Mouse (Mus musculus) gastrocnemius, postnatal 36 days (tissue): ENCODE measurements around the gene Pkd2. TPM values are rescaled to one million over a fixed set of nuclear protein-coding genes. Genes with fewer than 3 reads are reported as not detected.
A peak's percentile ranks its signal among the peaks of the same experiment; 100 is the strongest.

ENCODE experiments used
- DNase-seq, 2 experiments: peaks; one replicate each; pipeline ENCODE4 v3.0.0; 2022
- intact Hi-C: fragments of 180-260 bp; cut with DNase I; formaldehyde crosslinking; loops from one replicate; pipeline ENCODE4 v1.15.1; 2025
- total RNA-seq, 2 experiments: library from RNA; stranded (reverse); gene quantifications; 2 replicates each; pipeline ENCODE4 v1.2.3; 2021

Gene Pkd2
- total RNA-seq, 2 experiments from 2014 or later: 11.1 to 12.2 TPM

DNA sequence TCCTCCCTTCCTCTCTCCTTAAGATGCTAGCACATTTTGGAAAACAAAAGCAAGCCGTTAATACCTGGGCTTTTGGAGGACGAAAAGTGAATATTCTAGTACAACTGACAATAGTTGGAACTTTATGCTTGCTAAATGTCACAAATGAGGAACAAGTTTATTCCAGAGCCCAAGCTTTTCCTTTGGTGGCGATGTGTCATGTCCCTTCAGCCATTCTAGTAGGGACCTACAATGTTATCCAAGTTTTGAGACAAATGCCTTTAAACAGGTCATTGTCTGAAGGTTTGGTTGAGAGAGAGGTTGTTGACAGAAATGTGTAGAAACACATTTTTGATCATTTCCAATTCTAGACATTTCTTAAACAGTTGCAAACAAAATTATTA lies 1.2 kb downstream of the Pkd2 start:
- DNase-seq: no peak
- intact Hi-C loops: no loop called here

DNA sequence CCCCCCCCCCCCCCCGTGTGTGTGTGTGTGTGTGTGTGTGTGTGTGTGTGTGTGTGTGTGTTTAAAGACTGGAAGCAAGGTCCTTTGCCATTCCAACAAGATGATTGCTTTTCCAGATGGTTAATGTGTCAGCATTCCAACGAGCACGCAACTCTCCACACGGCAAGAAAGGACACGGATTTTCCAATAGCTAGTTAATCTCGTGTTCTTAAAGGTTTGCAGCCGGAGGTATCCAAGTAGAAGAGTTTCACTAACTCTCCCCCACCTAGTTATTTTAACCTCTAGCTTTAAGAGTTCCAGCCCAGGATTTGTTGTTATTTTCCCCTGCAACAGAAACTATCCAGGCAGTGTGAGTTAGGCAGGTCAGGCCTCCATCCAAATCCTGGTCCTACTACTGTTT lies 1.6 kb downstream of the Pkd2 start:
- no peak for DNase-seq
- intact Hi-C loops: no loop called here

DNA sequence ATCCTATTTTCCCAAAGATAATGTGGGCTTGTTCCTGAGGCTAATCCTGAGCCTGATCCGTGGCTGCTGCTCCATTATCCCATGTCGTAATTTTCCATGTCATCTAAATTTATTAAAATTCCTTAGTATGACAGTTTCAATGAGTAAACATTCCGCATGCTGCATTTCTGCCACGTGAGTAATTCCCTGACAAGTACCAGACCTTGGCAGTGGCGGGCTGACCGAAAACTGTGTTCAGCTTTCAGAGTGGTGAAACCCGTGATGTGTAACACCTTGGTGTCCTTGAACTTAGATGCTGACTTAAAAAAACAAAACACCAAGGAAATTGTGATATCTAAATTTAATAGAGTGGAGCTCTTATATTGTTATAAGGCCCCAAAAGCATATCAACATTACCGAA lies 6.0 kb downstream of the Pkd2 start:
- intact Hi-C loops: no loop called here
- DNase-seq: no peak

DNA sequence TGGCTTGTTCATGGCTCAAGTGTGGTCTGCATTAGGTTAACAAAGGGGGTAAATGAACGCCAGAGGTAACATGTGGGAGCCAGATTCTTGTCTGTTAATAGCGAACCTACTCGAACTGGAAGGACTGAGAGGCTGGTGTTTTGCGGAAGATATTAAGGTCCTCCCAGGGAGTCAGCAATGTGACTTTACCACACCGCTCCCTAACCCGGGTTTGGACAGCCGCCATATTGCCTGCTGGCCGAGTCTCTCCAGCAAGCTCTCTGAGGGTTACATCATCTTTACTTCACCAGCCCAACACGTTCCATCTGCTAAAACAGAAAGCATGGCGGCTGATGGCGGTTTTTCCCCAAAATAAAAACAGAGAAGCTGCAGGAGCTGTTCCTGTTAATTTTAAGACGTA lies 6.5 kb downstream of the Pkd2 start:
- intact Hi-C loops: no loop called here
- peak; percentile 47 to 82 for DNase-seq

DNA sequence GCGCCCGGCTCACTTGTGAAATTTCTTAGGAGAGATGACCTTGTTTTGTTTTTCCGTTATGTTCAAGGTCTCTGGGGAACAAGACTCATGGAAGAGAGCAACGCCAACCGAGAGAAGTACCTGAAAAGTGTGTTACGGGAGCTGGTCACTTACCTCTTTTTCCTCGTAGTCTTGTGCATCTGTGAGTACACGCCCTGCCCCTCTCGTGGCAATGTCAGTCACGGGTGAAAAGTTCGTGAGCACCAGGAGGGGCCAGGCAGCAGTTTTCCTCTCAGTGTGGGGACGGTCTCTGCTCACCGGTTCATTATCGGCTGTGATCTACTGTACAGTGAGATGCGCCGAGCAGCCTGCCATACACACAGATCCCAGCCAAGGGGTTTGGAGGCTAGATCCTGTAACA lies 7.6 kb downstream of the Pkd2 start:
- DNase-seq: no peak
- intact Hi-C loops: no loop called here

DNA sequence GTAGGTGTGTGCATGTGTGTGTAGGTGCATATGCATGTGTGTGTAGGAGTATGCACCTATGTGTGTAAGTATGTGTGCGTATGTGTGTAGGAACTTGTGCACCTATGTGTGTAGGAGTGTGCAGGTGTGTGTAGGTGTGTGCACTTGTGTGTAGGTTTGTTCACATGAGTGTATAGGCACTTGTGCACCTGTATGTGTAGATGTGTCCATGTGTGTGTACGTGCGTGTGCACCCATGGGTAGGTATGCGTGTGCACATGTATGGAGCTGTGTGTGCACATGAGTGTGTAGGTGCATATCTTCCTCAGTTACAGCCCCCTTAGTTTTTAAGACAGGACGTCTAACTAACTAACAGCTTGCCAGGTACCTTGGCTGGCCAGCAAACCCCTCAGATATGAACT lies 9.3 kb downstream of the Pkd2 start:
- intact Hi-C loops: no loop called here
- DNase-seq: no peak

DNA sequence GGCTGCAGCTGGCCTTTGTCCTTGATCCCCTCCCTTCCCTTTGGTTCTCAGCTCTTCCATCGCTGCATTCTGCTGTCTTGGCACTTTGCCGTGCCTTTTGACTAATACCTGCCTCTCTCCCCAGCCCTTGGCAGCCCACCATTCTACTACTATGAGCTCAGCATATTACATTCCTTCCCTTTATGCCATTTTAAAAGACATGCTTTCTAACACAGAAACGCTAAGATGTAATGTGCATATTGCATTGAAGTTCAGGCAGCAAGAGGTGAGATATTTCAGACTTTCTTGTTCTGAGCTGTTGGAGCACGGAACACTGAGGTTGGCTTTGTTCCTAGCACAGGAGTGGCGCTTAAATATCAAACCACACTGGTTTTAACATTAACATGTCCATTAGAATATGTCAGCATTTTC lies 11.7 kb downstream of the Pkd2 start:
- DNase-seq: no peak
- intact Hi-C loops: no loop called here

DNA sequence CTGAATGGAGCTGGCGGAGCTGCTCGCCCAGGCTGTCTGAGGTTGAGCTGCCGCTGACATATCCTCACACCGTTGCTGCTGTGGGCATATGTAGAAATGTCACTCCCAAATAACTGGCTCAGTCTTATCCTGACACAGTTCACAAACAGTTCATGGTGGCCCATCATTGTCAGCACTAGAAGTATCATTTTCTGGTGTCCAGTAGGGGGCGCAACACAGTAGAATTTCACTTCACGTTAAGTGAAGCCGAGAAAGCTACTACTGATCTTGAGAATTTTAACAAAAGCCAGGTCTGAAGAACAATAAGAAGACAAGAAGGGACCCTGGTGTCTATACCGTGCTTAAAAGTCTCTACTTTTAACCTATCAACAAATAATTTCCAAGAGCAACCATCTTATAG lies 13.1 kb downstream of the Pkd2 start:
- DNase-seq: no peak
- intact Hi-C loops: no loop called here

DNA sequence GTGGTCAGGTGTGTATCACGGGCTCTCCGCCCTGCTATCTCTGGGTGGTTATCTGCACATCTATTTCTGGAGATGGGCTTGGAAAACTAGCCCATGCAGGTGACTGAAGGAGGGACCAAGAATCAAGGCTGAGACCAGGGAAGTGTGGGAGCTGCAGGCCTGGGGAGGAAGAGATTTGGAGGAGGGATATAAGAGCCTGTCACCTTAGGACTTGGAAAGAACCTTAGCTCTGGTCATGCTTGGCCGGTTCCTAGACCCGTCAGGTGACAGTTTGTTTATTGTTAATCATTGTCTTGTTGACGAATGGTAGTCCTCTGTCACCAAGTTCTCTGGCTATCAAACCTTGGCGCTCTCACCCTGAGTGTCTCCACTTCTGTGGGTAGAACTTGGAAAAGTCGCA lies 21.1 kb downstream of the Pkd2 start:
- intact Hi-C loops: no loop called here
- no peak for DNase-seq

DNA sequence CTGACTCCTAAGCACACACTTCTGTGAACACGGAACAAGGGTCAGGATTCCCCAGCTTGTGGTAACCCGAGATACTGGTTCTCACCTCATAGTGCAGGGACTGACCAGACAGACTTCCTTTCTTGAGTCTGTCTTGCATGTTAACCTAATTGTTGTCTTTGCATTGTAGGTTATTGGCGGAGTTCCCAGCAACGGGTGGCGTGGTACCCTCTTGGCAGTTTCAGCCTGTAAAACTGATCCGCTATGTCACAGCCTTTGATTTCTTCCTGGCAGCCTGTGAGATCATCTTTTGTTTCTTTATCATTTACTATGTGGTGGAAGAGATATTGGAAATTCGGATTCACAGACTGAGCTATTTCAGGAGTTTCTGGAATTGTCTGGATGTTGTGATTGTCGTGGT lies 23.6 kb downstream of the Pkd2 start:
- DNase-seq: no peak
- intact Hi-C loops: no loop called here

DNA sequence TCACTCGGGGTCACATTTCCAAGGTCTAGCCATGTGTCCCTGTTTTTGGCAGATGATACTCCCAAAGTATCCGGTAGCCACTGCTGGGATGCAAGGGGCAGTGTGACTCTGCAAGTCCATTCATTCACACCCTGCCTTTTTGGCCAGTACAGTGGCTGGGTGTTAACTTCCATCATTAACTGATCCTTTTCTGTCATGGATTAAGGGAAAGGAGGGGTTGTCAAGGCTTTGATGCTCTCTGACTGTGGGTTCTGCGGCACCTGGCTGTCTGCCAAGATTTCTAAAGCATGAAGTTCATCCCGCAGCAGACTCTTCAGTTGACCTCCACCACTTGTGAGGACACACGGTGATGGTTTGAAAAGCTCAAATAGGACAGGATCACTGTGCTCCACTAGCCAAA lies 32.3 kb downstream of the Pkd2 start:
- intact Hi-C loops: no loop called here
- DNase-seq: no peak

DNA sequence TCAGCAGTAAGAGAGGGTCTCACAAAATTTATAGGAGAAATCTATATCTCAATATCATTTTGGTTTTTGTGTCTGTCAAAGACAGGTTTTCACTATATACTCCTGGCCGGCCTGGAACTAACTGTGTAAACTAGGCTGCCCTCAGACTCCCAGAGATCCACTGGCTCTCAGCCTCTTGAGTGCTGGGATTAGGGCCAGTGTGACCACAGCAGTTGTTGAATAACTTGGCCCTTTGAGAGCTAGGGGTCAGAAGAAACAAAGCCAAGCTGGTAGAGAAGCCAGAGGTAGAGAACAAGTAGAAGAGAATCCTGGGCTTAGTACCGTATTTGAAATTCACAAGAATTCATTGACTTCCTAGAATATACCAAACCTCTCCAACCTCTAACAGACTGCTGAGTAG lies 45.6 kb downstream of the Pkd2 start:
- no peak for DNase-seq
- intact Hi-C loops: loop anchor here (2.0 kb wide), 1 partner anchor 1374 kb away; no protein-coding TSS in a partner anchor

DNA sequence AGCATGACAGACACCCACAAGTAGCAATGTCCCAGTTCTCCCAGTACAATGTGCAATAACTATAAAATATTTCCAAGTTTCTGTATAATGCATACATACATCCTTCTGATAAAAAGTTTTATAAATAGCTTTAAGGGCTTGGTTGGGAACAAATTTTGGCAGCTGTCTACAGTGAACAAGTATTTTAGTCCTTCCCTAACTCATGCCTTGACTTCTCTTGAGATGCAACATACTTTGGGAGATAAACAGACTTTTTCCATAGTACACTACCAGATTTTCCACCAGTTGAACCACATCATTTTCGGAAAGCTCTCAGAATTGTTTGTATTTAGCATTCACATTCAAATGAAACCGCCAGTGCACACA lies 48.6 kb downstream of the Pkd2 start:
- no peak for DNase-seq
- intact Hi-C loops: no loop called here

DNA sequence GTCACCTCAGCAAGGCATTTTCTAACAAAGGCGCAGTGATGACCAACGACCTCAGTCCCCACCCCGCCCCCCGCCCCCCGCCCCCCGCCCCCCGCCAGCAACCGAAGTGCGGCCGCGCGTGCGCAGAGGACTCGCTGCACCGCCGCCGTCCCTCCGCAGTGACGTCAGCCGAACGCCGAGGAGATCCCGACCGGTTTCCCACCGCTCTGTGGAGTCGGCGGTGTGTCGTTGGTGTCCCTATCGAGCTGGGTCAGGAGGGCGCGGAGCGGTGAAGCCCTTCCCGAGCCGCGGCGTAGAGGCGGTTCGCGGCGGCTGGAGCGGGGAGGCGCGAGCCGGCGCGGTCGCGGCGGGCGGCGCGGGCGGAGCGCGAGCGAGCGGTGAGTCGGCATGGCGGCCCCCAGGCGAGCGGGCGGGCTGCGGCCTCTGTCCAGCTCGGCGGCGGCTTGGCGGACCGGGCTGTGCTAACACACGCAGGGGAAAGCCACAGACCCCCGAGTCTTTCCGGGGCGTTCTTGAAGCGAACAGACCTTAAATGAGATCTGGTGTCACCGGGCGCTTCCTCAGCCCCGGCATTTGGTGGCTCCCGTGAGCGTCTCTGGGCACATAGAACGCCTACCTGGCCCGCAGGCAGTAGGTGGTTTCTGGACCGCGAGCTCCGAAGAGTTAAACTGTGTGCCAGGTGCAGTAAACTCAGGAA lies 49.1 kb downstream of the Pkd2 start, which contains the start of gene BC005561:
TSS of gene BC005561 (plus strand) at position 158 of the 697 bp plus-strand sequence.
- DNase-seq: peak; percentile 74 to 78
- intact Hi-C loops: no loop called here

DNA sequence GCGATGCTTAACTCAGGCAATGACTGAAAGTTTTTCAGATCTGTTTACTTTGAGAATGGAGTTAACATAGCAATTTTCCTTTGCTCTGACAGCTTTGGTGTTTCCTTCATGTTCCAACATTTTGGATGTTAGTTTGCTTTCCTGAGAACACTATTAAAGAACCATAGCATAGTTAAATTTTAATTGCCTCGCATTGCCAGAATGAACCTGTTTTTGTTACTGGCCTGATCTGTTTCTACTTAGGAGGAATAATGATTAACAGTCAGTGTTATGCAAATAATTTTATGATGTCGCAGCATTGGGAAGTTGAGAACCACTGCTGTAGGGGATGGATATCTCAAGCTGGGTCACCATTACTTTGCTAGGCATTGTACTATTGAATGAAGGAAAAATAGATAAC lies 52.0 kb downstream of the Pkd2 start:
- no peak for DNase-seq
- intact Hi-C loops: no loop called here

DNA sequence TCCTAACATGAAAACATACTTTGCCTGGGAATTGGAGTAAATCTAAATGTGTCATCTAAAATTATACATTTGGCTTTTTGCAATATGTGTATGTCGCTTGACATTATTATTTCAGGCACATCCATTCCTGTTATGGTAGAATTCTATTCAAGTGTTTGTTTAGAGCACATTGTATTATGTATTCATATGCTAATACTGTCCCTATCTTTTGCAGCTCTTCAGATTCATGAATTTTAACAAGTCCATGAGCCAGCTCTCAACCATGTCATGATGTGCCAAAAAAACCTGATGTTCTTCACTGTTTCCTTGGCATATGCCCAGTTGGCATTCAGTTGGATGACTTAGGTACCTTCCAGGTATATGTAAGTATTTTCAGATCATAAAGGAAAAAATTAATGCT lies 79.4 kb downstream of the Pkd2 start:
- no peak for DNase-seq
- intact Hi-C loops: no loop called here

DNA sequence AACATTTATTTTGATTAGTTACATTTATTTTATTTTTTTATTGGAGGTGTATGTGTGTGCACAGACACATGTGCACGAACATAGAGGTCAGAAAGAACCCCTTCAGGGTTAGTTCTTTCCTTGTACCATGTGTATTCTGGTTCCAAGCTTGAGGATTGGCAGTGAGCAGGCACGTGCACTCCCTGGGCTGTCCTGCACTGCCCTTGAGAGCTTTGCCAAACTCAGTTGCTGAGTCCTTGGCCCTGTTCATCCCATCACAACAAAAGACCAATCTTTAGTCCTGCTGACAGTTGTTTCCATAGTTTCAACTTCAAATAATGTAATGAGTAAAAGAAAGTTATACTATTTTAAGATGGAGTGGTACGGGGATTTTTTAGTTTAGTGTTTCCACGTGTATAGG lies 80.1 kb downstream of the Pkd2 start:
- intact Hi-C loops: no loop called here
- no peak for DNase-seq

Other genes with a start within 250 kb of the Pkd2 start
- not detected for gene Ibsp, start 160.3 kb upstream of the Pkd2 start, total RNA-seq
- gene Mepe, start 134.1 kb upstream of the Pkd2 start, total RNA-seq: not detected
- gene Spp1, start 24.3 kb upstream of the Pkd2 start, total RNA-seq: 1 to 10 TPM; 1.8 to 5.6 TPM
- 1 to 10 TPM; 3.2 to 4.7 TPM for gene BC005561, start 48.9 kb downstream of the Pkd2 start, total RNA-seq